Mouse (Mus musculus) heart, embryonic 16.5 days (tissue): ENCODE measurements at regions not wholly inside any gene's neighbourhood (a gene's known extent, or its start where the extent isn't known, plus 50 kb on each side); places are given as distances from the start of the nearest gene placed in this dataset.

Experiments
- ATAC-seq: fragments of 200-750 bp; cut with Nextera tagmentation; replicated peaks from 2 replicates; pipeline ENCODE4 v1.8.0; 2017; ENCODE audit warnings: moderate number of reproducible peaks; ENCODE audit not compliant: insufficient read depth, low FRiP score; ENCODE audit errors: extremely low read depth
- H3K27ac ChIP-seq: fragments of 300-500 bp; sonication (generic); 2 replicates; pipeline ENCODE4 v1.5.1; 2014; ENCODE audit warnings: mild to moderate bottlenecking, low read length, control low read depth, moderate library complexity
- H3K27me3 ChIP-seq: fragments of 300-500 bp; sonication (generic); 2 replicates; pipeline ENCODE4 v1.6.1; 2014; ENCODE audit warnings: low read length, mixed read lengths; ENCODE audit not compliant: control insufficient read depth, insufficient read depth
- H3K36me3 ChIP-seq: fragments of 300-500 bp; sonication (generic); 2 replicates; pipeline ENCODE4 v1.6.1; 2014; ENCODE audit not compliant: control insufficient read depth, insufficient read depth
- H3K4me1 ChIP-seq: fragments of 300-500 bp; sonication (generic); 2 replicates; pipeline ENCODE4 v1.6.1; 2014; ENCODE audit warnings: low read length, mixed read lengths; ENCODE audit not compliant: control insufficient read depth, insufficient read depth
- H3K4me2 ChIP-seq: fragments of 300-500 bp; sonication (generic); 2 replicates; pipeline ENCODE4 v1.6.1; 2014; ENCODE audit warnings: low read depth, mild to moderate bottlenecking, control low read depth, low read length
- H3K4me3 ChIP-seq: fragments of 300-500 bp; sonication (generic); 2 replicates; pipeline ENCODE4 v1.5.1; 2014; ENCODE audit warnings: mild to moderate bottlenecking, control low read depth, low read length
- H3K9ac ChIP-seq: fragments of 300-500 bp; sonication (generic); 2 replicates; pipeline ENCODE4 v1.6.1; 2014; ENCODE audit warnings: low read length, control low read depth
- H3K9me3 ChIP-seq: fragments of 300-500 bp; sonication (generic); replicated peaks from 2 replicates; pipeline ENCODE4 v1.6.1; 2016; ENCODE audit warnings: low read length; ENCODE audit not compliant: control insufficient read depth
- WGBS: fragments of 180-500 bp; shearing (Covaris S2); extraction: QIAGEN DNeasy Blood & Tissue Kit; methylation state at CpG from one replicate; pipeline ENCODE4 v1.1.7; 2014; 5-methylcytosine and 5-hydroxymethylcytosine counted together

DNA sequence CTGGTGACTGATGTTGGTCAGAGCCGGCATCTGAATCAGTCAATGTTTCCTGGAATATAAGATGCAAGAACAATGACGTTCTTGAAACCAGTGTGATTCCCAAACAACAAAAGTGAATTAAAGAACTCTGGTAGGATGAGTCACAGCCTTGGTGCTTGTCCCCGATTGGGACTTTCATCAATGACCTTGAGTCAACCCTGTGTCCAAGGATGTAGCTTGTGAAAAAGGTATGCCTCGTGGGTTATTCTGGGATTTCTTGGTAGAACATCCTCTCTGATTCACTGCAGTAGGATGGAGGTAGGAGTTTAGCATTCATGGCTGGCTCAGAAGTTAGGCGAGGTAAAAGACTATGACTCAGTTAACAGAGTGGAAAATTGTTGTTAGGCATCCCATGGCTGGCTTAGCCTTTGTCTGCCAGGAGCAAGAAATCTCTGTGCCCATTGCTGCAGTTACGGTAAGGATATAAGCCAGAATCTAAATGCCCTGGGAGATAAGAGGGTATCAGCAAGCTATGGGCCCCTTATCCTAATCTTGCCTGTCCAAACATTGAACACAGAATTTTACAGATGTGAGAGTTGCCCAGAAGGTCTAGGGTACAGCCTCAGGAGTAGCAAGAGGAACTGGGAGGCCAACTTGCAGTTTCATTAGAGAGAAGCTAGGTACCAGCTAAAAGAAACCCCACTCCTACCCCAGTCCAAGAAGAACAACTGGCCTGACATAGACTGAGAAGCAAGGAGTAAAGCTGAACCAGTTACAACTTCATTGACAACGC is 55.9 kb upstream of the Ralgps2 start:
- H3K4me1 ChIP-seq, result peaks cover 9% of the 10 kb centered on the region
- H3K27me3 ChIP-seq, result no peaks in the 10 kb centered on the region
- no peak for ATAC-seq
- H3K9me3 ChIP-seq, result no peaks in the 10 kb centered on the region
- no peak overlapping the region for H3K4me3 ChIP-seq
- H3K9ac ChIP-seq, result no peak overlapping the region
- H3K4me2 ChIP-seq, result no peak overlapping the region
- no peaks in the 10 kb centered on the region for H3K36me3 ChIP-seq
- no peak overlapping the region for H3K27ac ChIP-seq
- 83% methylated on average over 7 of the region's 7 CpGs for WGBS

GRCm38 (mm10) chr1:156994644-156995016 is 55.2 kb upstream of the Ralgps2 start:
- WGBS, result 93% methylated on average over 2 of the region's 2 CpGs
- Histone ChIP-seq H3K4me1 (peaks cover 10% of the 10 kb centered on the region), H3K9ac (no peak overlapping the region)

DNA sequence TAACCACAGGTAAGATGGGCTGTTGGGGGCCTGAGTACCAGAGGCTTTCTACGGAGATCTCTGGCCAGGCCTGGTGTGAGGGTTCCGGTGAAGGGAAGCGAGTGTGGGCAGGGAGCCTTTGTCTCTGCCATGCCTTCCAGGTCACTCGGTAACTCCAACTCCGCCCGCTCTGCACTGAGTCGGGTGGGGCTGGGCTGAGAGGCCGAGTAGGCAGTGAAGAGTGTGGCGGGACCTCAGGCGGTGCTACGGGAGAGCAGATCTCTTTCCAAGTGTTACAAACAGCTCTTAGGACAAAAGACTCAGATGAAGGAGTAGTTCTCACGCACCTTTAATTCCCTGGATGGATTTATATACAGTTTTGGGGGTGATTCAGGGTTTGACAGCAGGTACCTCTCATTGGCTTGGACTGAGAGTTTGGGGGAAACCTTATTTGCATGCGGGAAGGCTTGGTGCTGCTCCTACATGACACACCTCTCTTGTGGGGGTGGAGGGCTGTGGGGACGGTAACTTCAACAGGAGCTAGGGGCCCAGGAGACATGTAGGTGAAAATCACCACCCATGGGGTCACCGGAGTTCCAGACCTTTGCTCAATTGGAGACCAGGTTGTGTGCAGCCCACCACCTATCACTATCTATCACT is 54.7 kb upstream of the Ralgps2 start:
- no peak overlapping the region for H3K4me3 ChIP-seq
- WGBS, result 67% methylated on average over 15 of the region's 15 CpGs
- ATAC-seq, result no peak

More at GRCm38 (mm10) chr1:156994644-156995016, 55.2 kb upstream of the Ralgps2 start:
- H3K4me3 ChIP-seq, result no peak overlapping the region
- H3K9me3 ChIP-seq, result no peaks in the 10 kb centered on the region
- no peaks in the 10 kb centered on the region for H3K27me3 ChIP-seq
- no peak overlapping the region for H3K4me2 ChIP-seq
- H3K36me3 ChIP-seq, result no peaks in the 10 kb centered on the region
- H3K27ac ChIP-seq, result no peak overlapping the region
- ATAC-seq, result no peak

GRCm38 (mm10) chr1:156993105-156993504 is 53.7 kb upstream of the Ralgps2 start:
- H3K27me3 ChIP-seq, result no peaks in the 10 kb centered on the region
- peaks cover 10% of the 10 kb centered on the region for H3K4me1 ChIP-seq
- no peak overlapping the region for H3K4me3 ChIP-seq
- H3K4me2 ChIP-seq, result no peak overlapping the region
- no peaks in the 10 kb centered on the region for H3K36me3 ChIP-seq
- no peak overlapping the region for H3K27ac ChIP-seq
- ATAC-seq, result no peak
- WGBS, result 78% methylated on average over 3 of the region's 3 CpGs
- no peak overlapping the region for H3K9ac ChIP-seq
- H3K9me3 ChIP-seq, result no peaks in the 10 kb centered on the region

More for the DNA sequence above, 54.7 kb upstream of the Ralgps2 start:
- no peaks in the 10 kb centered on the region for H3K36me3 ChIP-seq
- no peaks in the 10 kb centered on the region for H3K9me3 ChIP-seq
- H3K9ac ChIP-seq, result no peak overlapping the region
- H3K27ac ChIP-seq, result no peak overlapping the region
- peaks cover 10% of the 10 kb centered on the region for H3K4me1 ChIP-seq
- H3K4me2 ChIP-seq, result no peak overlapping the region
- H3K27me3 ChIP-seq, result no peaks in the 10 kb centered on the region

GRCm38 (mm10) chr1:156992536-156992935 is 53.1 kb upstream of the Ralgps2 start:
- H3K4me2 ChIP-seq, result no peak overlapping the region
- no peak overlapping the region for H3K27ac ChIP-seq
- ATAC-seq, result no peak
- no peaks in the 10 kb centered on the region for H3K9me3 ChIP-seq
- no peak overlapping the region for H3K9ac ChIP-seq
- H3K36me3 ChIP-seq, result no peaks in the 10 kb centered on the region
- no peak overlapping the region for H3K4me3 ChIP-seq
- WGBS, result 34% methylated on average over 2 of the region's 2 CpGs
- H3K4me1 ChIP-seq, result peaks cover 12% of the 10 kb centered on the region
- H3K27me3 ChIP-seq, result no peaks in the 10 kb centered on the region

DNA sequence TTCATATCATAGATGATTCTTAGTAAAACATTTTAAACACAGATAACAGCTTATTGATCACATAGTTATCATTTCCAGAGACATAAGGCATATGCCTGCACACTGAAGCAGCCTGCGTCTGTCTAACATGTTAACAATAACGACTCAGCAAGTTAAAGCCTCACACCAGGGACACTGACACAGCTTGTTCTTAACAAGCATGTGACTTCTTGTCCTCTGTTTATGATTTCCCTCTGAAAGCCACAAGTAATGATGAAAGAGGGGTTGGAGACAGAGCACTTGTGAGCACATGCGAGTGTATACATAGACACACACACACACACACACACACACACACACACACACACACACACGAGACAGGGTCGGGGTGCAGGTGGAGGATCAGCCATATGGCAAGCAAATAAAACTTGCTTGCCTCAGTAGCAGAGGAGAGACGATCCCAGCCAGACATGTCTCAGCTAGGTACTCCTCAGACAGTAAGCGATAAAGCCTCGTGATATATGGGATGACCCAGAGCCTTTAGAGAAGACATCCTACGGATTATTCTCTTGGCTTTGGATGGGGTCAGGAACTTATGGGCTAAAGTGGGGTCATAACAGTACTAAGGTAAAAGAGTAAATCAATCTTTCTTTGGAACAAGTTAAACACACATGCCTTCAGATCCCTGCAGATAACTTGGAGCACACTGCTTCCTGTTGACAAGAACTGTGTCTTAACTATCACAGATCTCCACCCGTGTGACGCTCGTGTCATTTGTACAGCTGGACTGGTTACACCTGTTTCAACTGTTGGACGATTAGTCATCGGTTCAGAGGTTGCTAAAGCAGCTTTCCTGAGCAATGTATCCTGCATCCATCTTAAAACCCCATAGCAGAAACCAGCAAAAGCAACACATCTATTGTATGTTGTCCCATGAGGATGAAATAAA is 51.4 kb upstream of the Ralgps2 start:
- ATAC-seq, result no peak
- H3K36me3 ChIP-seq, result no peaks in the 10 kb centered on the region
- no peak overlapping the region for H3K9ac ChIP-seq
- H3K9me3 ChIP-seq, result no peaks in the 10 kb centered on the region
- WGBS, result 62% methylated on average over 14 of the region's 14 CpGs
- no peak overlapping the region for H3K4me3 ChIP-seq
- no peaks in the 10 kb centered on the region for H3K27me3 ChIP-seq
- no peak overlapping the region for H3K4me2 ChIP-seq
- H3K27ac ChIP-seq, result peak overlapping the region; percentile 60
- peaks cover 26% of the 10 kb centered on the region for H3K4me1 ChIP-seq

- WGBS, result 45% methylated on average over 9 of the region's 9 CpGs
- no peak for ATAC-seq
- Histone ChIP-seq H3K9ac (no peak overlapping the region), H3K27ac (peak overlapping the region; percentile 60; the same call in 1 of the 2 replicates), H3K4me3 (no peak overlapping the region), H3K36me3 (no peaks in the 10 kb centered on the region), H3K27me3 (no peaks in the 10 kb centered on the region), H3K9me3 (no peaks in the 10 kb centered on the region), H3K4me2 (no peak overlapping the region), H3K4me1 (peaks cover 28% of the 10 kb centered on the region)
Measured at GRCm38 (mm10) chr1:156990112-156990511, 50.7 kb upstream of the Ralgps2 start.

GRCm38 (mm10) chr1:156989149-156989785 is 49.8 kb upstream of the Ralgps2 start:
- no peak for ATAC-seq
- H3K9ac ChIP-seq, result no peak overlapping the region
- peaks cover 28% of the 10 kb centered on the region for H3K4me1 ChIP-seq
- no peaks in the 10 kb centered on the region for H3K36me3 ChIP-seq
- H3K4me2 ChIP-seq, result no peak overlapping the region
- no peaks in the 10 kb centered on the region for H3K9me3 ChIP-seq
- WGBS, result 79% methylated on average over 10 of the region's 10 CpGs
- H3K27me3 ChIP-seq, result no peaks in the 10 kb centered on the region
- no peak overlapping the region for H3K4me3 ChIP-seq
- no peak overlapping the region for H3K27ac ChIP-seq
